Mouse (Mus musculus): Measurements from ENCODE around the gene Frzb.
"Not testable (repeated sequence)": the region's sequence is repeated elsewhere in the genome, so short reads cannot be mapped to it uniquely, and the experiment has no call there.

The Frzb gene

DNA sequence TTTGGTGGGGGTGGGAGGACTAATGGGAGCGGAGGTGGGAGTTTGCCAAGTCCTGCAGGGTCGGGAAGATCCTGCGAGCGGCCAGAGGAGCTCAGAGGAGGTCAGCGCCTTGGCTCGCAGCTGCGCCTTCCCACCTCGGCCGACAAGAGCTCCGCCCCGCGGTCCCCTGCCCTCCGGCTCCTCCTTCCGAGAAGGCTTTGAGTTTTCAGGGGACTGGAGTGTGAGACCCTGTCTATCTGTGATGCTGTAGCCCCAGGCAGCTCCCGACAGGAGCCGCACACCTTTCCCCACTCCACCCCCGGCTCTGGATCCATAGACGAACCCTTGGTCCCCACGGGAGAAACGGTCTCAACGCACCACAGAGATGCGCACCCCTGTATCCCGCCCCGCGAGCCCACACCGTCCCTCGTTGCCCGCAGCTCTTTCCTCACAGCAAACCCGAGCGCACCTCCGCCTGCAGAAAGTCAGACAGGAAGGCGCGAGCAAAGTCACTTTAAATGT lies at the start of gene Frzb:
Frzb (minus strand) TSS at position 335 of the 501 bp plus-strand sequence.
- no peak for DNase-seq (ENCODE audit: low spot score)

DNA sequence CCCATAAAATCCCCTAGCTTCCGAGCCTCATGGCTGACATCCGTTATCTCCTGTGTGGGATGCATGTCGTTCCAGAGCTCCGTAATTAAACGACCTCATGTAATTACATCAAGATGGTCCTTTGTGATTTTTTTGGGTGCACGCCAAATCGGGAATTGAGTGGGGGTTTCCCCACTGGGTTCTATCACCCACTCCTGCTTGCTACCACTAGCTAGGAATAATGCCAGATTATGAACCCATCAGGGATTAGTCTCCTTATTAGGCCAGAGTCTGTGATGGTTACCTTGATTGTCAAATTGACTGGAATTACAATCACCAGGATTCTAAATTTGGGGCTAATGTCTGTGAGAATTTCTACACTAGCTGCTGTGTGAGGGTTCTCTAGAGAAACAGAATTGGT lies 47.9 kb upstream of the Frzb start:
- DNase-seq (ENCODE audit: low spot score) = not testable (repeated sequence)

DNA sequence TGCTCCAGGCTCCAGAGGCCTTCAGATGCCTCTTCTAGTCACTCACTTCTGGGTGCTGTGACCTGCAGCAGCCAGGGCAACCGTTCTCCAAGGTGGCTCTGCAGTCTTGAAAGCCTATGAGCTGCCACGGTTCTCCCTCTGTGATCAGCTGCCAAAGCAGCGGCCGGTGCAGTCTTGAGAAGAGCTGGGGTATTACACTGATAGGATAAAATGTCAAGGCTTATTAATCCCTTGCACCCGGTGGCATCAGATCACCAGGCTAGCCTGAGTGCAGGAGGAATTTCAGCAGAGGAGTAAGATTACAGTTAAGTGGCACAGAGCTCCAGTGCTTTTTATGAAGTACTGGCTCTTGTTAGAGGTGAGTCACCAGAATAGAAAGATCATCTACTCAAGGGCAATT lies 39.4 kb upstream of the Frzb start:
- no peak for DNase-seq (ENCODE audit: low spot score)

DNA sequence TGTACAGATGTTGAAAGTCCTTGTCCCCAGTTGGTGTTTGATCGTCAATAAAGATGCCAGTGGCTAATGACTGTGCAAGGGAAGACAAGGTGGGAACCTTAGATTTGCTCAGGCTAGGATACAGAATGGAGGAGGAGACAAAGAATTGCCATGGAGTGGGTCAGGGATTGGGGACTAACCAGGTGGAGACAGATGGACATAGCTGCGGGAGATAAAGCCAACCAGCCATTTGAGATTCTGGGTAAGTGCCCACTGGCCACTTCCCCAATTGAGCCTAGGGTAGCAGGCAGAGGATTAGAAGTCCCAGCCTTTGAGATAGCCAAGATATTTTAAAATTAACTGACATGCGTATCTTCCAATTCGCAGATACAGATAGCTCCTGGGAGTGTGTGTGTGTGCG lies 37.5 kb upstream of the Frzb start:
- no peak for DNase-seq (ENCODE audit: low spot score)

DNA sequence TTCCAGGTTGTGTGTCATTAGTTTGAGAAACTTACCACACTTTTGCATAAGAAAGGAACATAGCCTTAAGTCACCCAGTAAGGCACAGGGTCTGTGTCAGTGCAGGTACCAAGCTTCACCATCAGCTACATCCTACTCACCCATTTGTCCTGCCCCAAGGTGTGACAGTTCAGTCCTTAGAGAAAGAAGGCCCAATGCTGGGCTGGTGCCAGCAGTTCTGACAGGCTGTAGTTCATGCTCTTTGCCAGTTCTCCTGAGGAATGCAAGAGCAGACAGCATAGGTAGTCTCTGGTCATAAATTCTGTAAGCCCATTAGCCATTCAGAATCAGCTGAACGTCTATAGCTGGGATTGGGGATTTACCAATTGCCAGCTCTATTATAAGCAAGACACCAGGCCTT lies 28.4 kb upstream of the Frzb start:
- no peak for DNase-seq (ENCODE audit: low spot score)

DNA sequence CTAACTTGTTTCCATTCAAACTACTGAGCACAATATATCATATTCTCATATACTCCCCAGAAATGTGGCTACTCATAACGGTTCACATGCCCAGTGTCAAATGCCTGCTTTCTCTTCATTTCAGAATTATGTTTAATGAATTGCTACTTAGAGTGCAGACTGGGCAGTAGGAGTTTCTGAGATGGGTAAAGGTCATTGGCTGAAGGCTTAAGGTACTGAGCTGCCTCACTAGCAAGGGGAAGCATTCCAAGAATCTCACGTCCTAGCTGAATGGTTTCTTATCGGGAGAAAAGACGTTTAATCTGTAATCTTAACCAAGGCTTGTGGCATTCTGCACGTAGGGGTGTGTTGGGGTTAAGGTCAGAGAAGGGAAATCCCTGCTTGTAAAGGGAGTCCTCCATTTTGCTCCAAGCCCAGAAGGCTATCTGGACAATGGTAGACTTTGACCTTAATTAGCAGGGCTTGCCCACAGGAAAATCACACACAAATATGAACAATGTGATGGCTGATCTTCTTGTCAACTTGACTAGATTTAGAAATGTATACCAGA lies 26.9 kb upstream of the Frzb start:
- no peak for DNase-seq (ENCODE audit: low spot score)

DNA sequence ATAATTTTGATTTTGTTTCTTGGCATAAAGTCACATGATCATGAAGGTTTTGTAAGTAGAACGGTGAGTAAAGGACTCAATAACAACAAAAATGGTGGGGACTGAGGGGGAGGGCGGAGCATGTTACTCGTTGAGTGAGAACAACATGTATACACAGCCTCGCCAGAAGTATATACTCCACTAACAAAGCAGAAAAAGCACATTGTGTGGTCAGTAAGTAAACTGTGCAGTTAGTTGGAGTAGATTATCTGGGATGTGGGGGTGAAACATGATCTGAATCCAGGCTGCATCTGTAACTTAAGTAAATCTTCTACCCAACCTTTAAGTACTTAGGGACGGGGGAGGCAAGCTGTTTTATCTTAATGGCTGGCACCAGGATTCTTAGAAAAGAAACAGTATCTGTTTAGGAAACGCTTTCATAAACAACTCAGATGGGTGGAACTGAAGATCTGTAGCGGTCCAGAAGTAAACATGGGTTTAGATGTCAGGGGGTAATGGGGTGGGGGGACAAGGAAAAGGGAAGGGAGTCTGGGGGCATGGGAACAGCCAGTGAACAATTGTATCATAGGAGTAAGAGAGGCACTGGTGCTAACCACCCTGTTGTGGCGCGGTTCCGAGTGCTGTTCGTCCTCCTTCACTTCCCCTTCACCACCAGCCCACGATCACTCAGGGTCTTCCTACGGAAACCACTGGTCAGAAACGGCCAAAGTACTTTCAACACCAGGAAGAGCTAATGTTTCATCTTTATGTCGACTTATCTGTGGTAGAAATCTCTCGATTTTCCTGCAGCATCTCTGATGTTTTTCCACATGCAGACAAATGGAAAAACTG lies 18.8 kb upstream of the Frzb start:
- no peak for DNase-seq (ENCODE audit: low spot score)

DNA sequence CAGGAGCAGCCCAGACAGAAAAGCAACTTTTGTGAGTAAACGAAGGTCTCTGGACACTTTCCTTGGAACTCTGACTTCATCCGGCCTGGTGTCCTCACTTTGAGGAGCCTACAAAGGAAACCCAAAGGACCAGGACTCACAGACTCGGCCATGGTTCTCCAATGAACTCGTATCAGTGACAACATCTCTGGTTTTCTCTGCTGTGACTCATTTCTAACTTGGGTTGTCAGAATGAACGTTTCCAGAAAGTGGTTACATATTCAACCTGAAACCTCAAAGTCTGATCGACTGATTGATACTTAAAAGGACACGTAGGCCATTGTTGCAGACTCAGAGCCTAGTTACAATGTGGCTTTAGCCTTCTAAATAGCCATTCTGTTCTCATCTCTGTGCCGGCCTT lies 14.4 kb upstream of the Frzb start:
- DNase-seq (ENCODE audit: low spot score) = no peak

DNA sequence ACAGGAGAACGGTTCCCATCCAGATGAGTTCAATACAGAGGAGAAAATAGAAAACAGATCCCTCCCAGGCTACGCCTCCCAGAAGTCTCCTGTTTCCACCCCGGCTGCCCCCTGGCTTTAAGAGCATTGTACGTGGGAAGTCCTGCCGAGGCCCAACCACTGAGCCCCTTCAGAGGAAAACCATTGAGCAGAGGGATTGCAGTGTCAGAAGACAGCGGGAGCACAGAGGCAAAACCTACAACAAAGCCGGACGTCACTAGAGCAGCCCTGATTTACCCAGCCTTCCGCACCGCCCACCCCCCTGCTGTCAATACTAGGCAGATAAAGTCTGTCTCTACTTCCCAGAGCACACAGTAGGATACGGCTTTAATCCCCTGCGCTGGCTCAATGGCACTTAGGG lies 806 bp upstream of the Frzb start:
- no peak for DNase-seq (ENCODE audit: low spot score)

DNA sequence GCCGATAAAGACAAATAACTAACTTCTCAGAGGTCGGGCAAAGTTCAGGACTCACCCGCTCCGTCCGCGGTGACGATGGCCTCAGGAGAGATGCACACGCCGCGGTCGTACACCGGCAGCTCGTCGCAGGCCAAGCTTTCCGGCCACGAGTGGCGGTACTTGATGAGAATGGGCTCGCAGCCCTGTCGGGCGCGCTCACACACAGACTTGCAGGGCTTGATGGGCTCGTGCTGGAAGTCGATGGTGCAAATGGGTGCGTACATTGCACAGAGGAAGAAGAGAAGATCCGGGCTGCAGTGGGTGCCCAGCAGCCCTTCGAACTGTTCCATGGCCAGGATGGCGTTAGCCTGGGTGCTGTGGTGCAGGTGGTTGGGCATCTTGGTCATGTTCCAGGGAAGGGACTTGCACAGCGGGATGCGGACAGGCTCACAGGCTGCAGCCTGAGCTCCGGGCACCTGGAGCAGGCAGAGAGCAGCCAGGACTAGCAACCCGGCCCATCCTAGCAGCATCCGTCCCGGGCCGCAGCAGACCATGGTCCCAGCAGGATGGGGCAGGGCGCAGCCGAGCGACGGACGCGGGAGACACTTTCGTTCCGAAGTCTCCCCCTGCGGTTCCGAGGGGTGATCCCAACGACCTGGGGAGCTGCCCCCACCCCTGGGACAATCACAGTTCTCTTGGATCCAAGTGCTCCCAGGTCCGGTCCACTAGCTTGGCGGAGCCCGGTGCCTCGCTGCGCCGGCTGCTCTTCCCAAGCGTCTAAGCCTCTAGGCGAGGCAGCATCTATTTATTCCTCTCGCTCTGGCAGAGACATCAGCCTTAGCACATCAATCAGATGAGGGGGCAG lies 895 bp downstream of the Frzb start:
- no peak for DNase-seq (ENCODE audit: low spot score)

DNA sequence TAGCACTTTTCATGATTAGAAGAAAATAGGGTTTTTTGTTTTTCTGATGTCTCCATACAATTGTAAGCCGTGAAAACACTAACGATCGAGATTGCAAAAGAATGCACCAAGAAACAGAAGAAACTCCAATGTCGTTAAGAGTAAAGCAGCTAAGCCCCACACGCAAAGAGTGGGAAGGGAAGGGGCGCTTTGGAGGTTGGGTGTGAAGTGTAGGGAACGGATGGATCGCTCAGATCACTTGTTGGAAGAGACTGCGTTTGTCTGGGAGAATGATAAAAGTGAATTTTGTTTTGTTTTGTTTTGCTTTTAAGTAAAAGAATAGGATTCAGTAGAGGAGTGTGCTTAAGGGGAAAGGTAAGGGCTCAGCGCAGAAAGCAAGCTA lies 1.5 kb downstream of the Frzb start:
- DNase-seq (ENCODE audit: low spot score) = no peak

DNA sequence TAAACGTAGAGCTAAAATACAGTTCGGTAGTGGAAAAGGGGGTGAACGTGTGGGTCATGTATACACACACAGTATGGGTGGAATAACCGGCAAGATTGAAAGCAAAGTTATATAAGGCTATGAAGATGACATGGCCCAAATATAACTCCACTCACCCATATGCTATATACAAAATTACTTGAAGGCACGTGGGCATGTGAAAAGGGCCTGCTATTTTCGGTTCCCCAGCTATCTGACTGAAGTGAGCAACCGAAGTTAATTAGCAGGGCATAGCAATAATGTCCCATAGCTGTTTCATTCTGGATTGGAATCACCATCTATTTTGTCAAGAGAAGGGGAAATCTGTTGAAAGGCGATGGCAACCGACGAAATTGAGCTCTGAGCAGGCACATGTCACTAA lies 1.9 kb downstream of the Frzb start:
- DNase-seq (ENCODE audit: low spot score) = no peak

DNA sequence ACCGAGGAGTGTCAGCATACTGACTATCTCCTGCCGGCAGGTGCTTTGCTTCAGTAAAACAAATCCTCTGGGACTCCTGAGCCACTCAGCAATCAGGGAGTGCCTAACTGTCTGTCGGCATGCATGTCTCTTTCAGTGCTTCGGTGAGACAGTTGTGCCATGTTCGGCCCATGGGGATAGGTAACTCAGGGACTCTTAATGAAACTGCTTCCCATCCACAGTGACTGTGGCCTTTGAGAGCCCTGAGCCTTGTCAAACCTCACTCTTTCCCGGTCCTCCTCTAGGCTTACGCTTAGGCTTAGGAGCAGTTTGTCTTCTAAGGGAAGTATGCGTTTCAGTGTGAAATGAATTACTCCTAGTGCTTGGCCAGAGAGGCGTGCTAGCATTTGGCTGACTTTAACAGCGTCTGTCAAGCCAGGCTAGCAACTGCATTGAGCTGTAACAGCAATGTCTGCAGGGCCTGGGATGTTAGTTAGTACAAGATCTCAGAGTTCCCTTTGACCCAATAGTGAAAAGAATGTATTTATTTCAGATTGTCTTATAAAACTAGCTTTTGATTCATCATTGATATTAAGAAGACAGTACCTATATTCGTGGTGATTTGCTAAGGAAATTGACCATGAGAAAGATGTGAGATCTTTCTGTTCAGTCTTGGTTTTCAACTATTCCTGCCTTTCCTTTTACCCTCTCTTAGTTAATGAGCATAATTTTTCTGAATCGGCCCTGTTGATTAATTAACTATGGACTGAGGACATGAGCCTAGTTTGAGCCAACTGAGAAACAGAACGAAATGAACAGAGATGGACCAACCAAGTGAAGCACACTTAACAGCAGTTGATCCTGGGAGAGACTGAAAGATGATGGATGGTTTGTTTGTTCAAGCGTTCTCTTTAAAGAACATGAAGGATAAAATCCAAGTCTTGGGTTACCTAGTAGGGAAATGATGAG lies 2.7 kb downstream of the Frzb start:
- no peak for DNase-seq (ENCODE audit: low spot score)

DNA sequence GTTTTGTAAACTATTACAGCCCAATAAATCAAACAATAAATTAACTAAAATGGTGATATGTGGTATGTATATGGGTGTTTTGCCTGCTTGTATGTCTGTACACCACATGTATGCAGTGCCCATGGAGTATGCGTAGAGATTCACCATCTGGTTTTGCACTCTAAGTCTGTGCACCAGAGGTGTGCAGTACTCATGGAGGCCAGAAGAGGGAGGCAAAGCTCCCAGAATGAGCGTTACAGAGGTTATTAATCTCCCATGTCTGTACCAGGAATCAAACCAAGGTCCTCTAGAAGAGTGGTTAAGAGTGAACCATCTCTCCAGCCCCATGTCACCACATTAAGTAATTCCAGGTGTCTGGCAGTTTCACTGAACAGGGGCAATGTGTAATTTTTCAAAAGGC lies 3.5 kb downstream of the Frzb start:
- no peak for DNase-seq (ENCODE audit: low spot score)

DNA sequence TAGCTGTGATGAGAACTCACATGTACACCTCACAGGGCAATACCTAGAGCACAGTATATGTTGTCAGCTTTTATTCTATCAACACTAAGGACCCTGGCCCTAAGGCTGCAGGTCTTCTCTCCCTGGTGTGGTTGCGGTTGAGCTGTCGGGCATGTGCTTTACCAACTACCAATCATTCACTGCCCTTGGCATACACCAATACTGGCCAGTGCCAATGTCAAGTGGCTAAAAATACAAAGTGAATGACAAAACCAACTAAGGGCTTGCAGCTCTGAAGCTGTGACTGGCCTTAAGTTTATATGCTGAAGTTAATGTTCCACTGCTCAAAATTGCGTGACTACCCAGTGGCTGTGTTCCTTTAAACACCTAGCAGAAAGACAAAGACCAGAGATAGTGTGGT lies 6.0 kb downstream of the Frzb start:
- DNase-seq (ENCODE audit: low spot score) = no peak

DNA sequence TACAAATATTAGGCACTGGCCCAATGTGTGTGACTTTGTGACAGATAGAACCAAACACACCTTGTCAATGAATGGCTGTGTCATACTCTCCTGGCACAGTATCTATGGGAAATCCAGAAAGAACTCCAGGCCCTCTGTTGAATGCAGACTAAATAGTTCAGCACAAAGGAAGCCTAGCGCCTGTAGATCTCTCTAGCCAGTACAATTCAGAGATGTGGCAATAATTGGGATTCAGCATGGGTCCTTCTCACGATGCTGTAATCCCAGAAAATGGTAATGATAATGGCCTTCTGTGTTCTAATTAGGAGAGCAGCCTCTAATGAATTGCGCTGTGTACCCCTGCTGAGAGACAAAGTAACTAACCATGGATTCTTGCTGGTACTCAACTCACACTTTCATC lies 8.6 kb downstream of the Frzb start:
- DNase-seq (ENCODE audit: low spot score) = no peak

DNA sequence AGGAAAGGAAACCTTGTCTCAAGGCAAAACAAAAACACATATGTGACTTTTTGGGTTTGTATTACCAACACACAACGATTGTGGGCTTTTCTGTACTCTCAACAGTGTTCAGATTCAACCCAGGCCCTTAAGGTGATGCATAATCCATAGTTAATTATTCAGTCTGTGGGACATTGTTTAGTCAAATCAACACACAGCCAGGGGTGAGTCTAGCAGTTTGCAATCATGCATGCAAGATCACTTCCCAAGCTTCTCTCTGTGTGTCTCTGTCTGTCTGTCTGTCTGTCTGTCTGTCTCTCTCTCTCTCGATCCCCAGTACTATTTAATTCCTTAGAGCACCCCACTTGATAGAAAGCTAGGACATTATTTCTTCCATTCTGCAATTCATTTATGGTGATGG lies 10.0 kb downstream of the Frzb start:
- DNase-seq (ENCODE audit: low spot score) = no peak

DNA sequence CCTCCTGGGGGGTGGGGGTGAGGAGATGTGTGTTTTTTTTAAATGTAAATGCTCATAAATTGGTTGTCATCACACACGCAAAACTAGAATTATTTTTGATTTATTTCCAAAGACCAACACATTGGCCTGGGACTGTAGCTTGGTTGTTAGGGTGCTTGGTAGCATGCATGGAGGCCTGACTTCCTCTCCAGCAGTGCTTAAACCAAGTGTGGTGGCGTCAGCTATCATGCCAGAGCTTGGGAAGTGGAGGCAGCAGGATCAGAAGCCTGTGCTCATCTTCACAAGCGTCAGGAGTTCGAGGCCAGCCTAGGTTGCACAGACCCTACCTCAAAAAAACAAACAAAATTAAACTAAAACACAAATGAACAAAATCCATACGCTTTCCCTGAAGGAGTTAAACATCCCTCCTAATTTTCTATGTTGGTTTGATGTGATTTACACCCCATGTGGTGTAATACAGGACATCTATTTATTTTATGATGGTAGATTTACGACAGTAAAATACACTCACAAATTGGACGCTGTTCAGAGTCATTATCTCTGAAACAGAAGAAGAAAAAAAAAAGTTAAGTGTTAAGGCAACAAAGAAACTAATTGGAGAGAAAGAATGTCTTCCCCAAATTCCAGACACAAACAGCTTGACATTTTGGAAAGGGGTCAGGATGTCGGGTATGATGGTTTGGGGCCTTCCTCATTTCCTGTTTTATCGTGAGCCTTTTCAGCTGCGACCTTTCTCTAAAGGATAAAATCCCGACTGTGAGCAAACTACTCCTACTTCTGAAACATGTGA lies 12.4 kb downstream of the Frzb start:
- no peak for DNase-seq (ENCODE audit: low spot score)

DNA sequence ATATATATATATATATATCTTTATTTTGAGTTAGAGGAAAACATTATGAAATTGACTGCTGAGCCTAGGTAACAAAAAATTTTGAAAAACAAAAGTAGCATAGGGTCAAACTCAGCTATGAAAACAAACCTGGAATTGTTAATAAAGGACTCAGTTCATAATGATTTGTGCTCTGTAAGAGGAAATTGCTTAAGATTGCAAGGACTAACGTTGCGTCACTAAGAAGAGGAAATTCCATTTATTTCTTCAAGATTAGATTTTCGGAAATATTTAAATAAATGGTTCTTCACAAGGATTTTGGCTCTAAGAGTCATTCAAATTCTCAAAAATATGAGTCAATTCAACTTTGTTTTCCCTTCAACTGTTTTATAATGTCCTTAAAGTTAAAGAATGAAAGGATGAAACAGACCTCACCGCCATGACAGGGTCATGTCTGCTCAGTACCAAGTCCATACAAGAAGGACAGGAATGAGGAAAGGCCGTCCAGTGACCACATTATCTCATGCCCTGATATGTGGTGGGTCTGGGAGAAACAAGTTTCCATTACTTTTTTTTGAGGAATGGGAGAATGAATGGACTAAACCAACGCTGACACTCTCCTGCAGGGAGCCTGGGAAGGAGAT lies 14.1 kb downstream of the Frzb start:
- no peak for DNase-seq (ENCODE audit: low spot score)

DNA sequence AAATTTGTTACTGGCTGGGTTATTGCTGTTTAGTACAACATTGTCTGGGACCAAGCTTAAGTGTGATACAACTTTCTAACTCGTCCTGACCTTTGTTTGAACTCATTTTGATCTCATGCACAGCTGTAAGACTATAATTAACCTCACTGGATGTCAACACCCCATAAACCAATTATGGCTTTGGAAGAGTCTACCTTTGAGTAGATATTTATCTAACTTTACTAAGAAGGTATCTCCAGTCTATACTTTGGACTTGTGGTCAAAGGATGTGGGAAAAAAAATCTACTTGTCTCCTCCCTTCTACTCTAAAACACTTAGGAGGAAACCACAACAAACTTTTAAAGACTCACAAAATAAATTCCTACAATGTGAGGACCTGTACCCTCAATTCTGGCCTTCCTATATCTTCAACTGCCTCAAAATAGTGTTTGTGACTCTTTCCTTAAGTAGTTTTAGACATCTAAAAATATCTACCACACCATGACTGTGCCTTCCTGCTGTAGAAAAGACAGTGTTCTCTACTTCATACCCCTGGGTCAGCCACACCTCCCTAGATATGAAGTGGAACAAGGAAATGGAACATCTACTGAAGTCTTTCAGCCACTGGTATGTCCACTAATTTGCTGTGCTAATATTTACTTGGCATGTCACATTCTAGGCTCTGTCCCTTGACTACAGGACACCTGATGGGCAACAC lies 16.9 kb downstream of the Frzb start:
- no peak for DNase-seq (ENCODE audit: low spot score)

Data from left cerebral cortex, adult 11 months (tissue).